Mouse (Mus musculus) limb, embryonic 15.5 days (tissue): Measurements from ENCODE around the gene Arpp21. TPM values are rescaled to one million over a fixed set of nuclear protein-coding genes. Genes with fewer than 3 reads are reported as not detected.
A peak's percentile ranks its signal among the peaks of the same experiment; 100 is the strongest.

Source experiments
- ATAC-seq: fragments of 200-750 bp; cut with Nextera tagmentation; 2 replicates; pipeline ENCODE4 v1.8.0; 2017; ENCODE audit warnings: low read depth, moderate TSS enrichment; ENCODE audit not compliant: insufficient number of reproducible peaks, low FRiP score, low TSS enrichment
- H3K27ac ChIP-seq: fragments of 300-500 bp; sonication (generic); 2 replicates; pipeline ENCODE4 v1.5.1; 2015; ENCODE audit warnings: moderate library complexity, mild to moderate bottlenecking, inconsistent platforms
- H3K27me3 ChIP-seq: fragments of 300-500 bp; sonication (generic); 2 replicates; pipeline ENCODE4 v1.6.1; 2015; ENCODE audit warnings: inconsistent platforms
- H3K36me3 ChIP-seq: fragments of 300-500 bp; sonication (generic); 2 replicates; pipeline ENCODE4 v1.6.1; 2015; ENCODE audit warnings: inconsistent platforms
- H3K4me1 ChIP-seq: fragments of 300-500 bp; sonication (generic); 2 replicates; pipeline ENCODE4 v1.6.1; 2015; ENCODE audit warnings: inconsistent platforms
- H3K4me2 ChIP-seq: fragments of 300-500 bp; sonication (generic); 2 replicates; pipeline ENCODE4 v1.6.1; 2015; ENCODE audit warnings: mild to moderate bottlenecking, inconsistent platforms
- H3K4me3 ChIP-seq: fragments of 300-500 bp; sonication (generic); 2 replicates; pipeline ENCODE4 v1.5.1; 2015; ENCODE audit warnings: mild to moderate bottlenecking, inconsistent platforms
- H3K9ac ChIP-seq: fragments of 300-500 bp; sonication (generic); 2 replicates; pipeline ENCODE4 v1.6.1; 2015; ENCODE audit warnings: inconsistent platforms
- H3K9me3 ChIP-seq: fragments of 300-500 bp; sonication (generic); 2 replicates; pipeline ENCODE4 v1.6.1; 2016; ENCODE audit warnings: inconsistent platforms
- WGBS: fragments of 180-500 bp; shearing (Covaris S2); methylation state at CpG from one replicate; pipeline ENCODE4 v1.1.7; 2015; 5-methylcytosine and 5-hydroxymethylcytosine counted together
- polyA plus RNA-seq: library from polyadenylated mRNA; unstranded; fragments of >200 nt; fragmentation: Nextera tagmentation; extraction: Ambion mirVana; gene quantifications from 2 replicates; pipeline ENCODE4 v1.2.1, GENCODE M21; 2015

Arpp21 gene
- polyA plus RNA-seq, 1 experiment from 2014 or later, result 13.1 TPM

DNA sequence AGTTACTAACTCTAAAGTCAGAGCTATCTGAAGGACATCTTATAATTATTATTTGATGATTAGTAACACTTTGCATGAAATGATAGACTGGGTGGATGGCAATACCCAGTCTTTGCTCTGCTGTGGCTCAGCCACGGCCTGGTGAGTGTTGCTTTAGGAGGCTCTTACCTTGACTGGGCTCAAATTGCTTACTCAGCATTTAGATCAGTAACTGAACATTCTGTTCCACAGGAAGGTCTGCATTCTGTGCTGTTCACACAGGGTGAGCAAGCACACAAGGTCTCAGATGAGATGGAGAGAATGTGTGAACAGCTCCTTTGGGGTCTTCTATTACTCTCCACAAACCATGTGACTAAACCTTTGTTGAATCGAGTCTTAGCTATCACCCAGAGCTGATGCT is 11.4 kb upstream of the Arpp21 start:
- WGBS, result 71% methylated on average over 2 of the region's 2 CpGs
- no peak overlapping the region for H3K4me2 ChIP-seq
- no peaks in the 10 kb centered on the region for H3K36me3 ChIP-seq
- H3K27me3 ChIP-seq, result no peaks in the 10 kb centered on the region
- ATAC-seq, result no peak
- H3K27ac ChIP-seq, result no peak overlapping the region
- no peak overlapping the region for H3K4me3 ChIP-seq
- no peak overlapping the region for H3K9ac ChIP-seq
- no peaks in the 10 kb centered on the region for H3K9me3 ChIP-seq
- H3K4me1 ChIP-seq, result no peaks in the 10 kb centered on the region

DNA sequence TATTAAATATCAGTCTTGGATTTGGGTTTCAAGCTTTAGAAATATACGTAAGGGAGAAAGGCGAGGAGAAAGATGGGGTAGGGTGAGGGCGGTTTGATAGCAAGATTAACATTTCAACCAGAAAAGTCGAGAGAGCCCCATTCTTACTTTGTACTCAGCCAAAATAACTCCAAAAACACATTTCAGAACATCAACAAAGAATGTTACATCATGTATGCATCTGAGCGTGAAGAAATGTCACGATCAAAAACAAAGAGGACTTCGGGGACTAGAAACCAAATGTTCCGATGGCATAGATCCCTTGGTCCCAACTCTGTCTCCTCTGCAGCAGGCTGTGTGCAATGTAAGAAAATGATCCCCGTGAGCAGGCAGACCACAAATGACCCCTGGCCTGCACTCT is 2.4 kb upstream of the Arpp21 start:
- no peak for ATAC-seq
- no peaks in the 10 kb centered on the region for H3K9me3 ChIP-seq
- WGBS, result 77% methylated on average over 9 of the region's 9 CpGs

DNA sequence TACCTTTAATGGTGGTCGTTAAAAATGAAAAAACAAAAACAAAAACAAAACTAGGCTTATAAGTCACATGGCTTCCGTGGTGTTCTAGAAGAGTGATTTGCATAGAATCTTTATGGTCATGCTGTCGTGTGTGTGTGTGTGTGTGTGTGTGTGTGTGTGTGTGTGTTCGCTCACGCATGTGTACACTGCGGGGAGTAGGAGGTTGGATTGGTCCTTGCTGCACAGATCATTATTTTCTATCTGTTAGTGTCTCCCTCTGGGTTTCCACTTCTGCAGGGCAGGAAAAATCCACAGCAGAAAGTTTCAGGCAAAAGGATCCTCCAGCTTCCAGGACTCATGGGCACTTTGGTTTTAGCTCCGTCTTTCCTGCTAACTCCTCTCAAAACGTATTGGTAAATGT is 813 bp upstream of the Arpp21 start:
- H3K27ac ChIP-seq, result no peak overlapping the region
- H3K4me1 ChIP-seq, result peaks cover 16% of the 10 kb centered on the region
- ATAC-seq, result no peak
- no peak overlapping the region for H3K4me2 ChIP-seq
- no peak overlapping the region for H3K4me3 ChIP-seq
- H3K9ac ChIP-seq, result no peak overlapping the region
- H3K36me3 ChIP-seq, result no peaks in the 10 kb centered on the region
- WGBS, result 83% methylated on average over 8 of the region's 8 CpGs
- H3K9me3 ChIP-seq, result no peaks in the 10 kb centered on the region
- H3K27me3 ChIP-seq, result peaks cover 61% of the 10 kb centered on the region

More for the DNA sequence above, 2.4 kb upstream of the Arpp21 start:
- Histone ChIP-seq H3K4me1 (peaks cover 16% of the 10 kb centered on the region), H3K9ac (no peak overlapping the region), H3K36me3 (no peaks in the 10 kb centered on the region), H3K4me3 (no peak overlapping the region), H3K27ac (no peak overlapping the region), H3K27me3 (peaks cover 54% of the 10 kb centered on the region), H3K4me2 (no peak overlapping the region)

- peak overlapping the region; percentile 79 for H3K4me2 ChIP-seq
- WGBS, result under 1% methylated on average over 44 of the region's 44 CpGs
- H3K4me1 ChIP-seq, result peaks cover 16% of the 10 kb centered on the region
- peak overlapping the region; percentile 41 for H3K4me3 ChIP-seq
- H3K27me3 ChIP-seq, result peaks cover 61% of the 10 kb centered on the region
- H3K36me3 ChIP-seq, result no peaks in the 10 kb centered on the region
- no peak overlapping the region for H3K27ac ChIP-seq
- no peaks in the 10 kb centered on the region for H3K9me3 ChIP-seq
- ATAC-seq, result peak; percentile 52; the same call in 1 of the 2 replicates
- H3K9ac ChIP-seq, result no peak overlapping the region
These were observed 570 bp downstream of the Arpp21 start for GRCm38 (mm10) chr9:112235041-112235695.

- H3K9ac ChIP-seq, result no peak overlapping the region
- ATAC-seq, result 0 out of 2 replicates have a peak, but pooled peaks have one; percentile 30
- peak overlapping the region; percentile 79 for H3K4me2 ChIP-seq
- no peaks in the 10 kb centered on the region for H3K9me3 ChIP-seq
- H3K27me3 ChIP-seq, result peaks cover 61% of the 10 kb centered on the region
- under 1% methylated on average over 24 of the region's 24 CpGs for WGBS
- peaks cover 16% of the 10 kb centered on the region for H3K4me1 ChIP-seq
- no peaks in the 10 kb centered on the region for H3K36me3 ChIP-seq
- peak overlapping the region; percentile 41 for H3K4me3 ChIP-seq
- no peak overlapping the region for H3K27ac ChIP-seq
These were observed 1.2 kb downstream of the Arpp21 start for GRCm38 (mm10) chr9:112234505-112235024.

GRCm38 (mm10) chr9:112233822-112234504 is 1.8 kb downstream of the Arpp21 start:
- Histone ChIP-seq H3K4me2 (peak overlapping the region; percentile 79), H3K9me3 (no peaks in the 10 kb centered on the region), H3K9ac (no peak overlapping the region), H3K27ac (no peak overlapping the region), H3K4me1 (peaks cover 16% of the 10 kb centered on the region), H3K27me3 (peaks cover 58% of the 10 kb centered on the region), H3K4me3 (peak overlapping the region; percentile 41), H3K36me3 (no peaks in the 10 kb centered on the region)
- WGBS, result 17% methylated on average over 12 of the region's 12 CpGs
- no peak for ATAC-seq

- H3K27me3 ChIP-seq, result peaks cover 52% of the 10 kb centered on the region
- no peak overlapping the region for H3K27ac ChIP-seq
- no peak overlapping the region for H3K4me3 ChIP-seq
- H3K9me3 ChIP-seq, result no peaks in the 10 kb centered on the region
- 61% methylated on average over 6 of the region's 6 CpGs for WGBS
- no peak overlapping the region for H3K4me2 ChIP-seq
- H3K36me3 ChIP-seq, result no peaks in the 10 kb centered on the region
- H3K9ac ChIP-seq, result no peak overlapping the region
- ATAC-seq, result no peak
- H3K4me1 ChIP-seq, result peaks cover 16% of the 10 kb centered on the region
These were observed 2.4 kb downstream of the Arpp21 start for GRCm38 (mm10) chr9:112233378-112233777.

- Histone ChIP-seq H3K4me2 (no peak overlapping the region), H3K9ac (no peak overlapping the region), H3K4me3 (no peak overlapping the region), H3K9me3 (no peaks in the 10 kb centered on the region), H3K27me3 (peaks cover 43% of the 10 kb centered on the region), H3K27ac (no peak overlapping the region), H3K4me1 (peaks cover 16% of the 10 kb centered on the region), H3K36me3 (no peaks in the 10 kb centered on the region)
- 62% methylated on average over 8 of the region's 8 CpGs for WGBS
- no peak for ATAC-seq
These were observed 3.7 kb downstream of the Arpp21 start for GRCm38 (mm10) chr9:112231935-112232575.

DNA sequence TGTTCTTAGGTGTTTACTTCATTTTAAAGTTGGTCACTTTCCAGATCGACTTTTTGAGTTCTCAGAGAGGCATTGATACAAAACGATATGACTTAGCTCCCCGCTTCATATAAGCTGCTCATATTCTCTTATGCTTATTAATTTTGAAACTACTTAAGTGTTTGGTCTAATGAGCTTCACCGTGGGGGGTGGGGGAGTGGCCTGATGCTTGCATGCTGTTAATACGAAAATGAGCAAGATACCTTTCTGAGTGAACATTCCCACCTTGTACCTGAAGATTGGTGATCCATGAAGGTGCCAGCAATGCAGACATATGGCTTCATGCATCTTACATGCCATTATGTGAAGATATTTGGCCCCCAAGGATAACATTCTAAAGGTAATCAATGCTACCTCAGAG is 4.4 kb downstream of the Arpp21 start:
- ATAC-seq, result no peak
- Histone ChIP-seq H3K9me3 (no peaks in the 10 kb centered on the region), H3K4me2 (no peak overlapping the region), H3K27me3 (peaks cover 37% of the 10 kb centered on the region), H3K27ac (no peak overlapping the region), H3K4me3 (no peak overlapping the region), H3K4me1 (peaks cover 16% of the 10 kb centered on the region), H3K36me3 (no peaks in the 10 kb centered on the region), H3K9ac (no peak overlapping the region)
- WGBS, result 80% methylated on average over 5 of the region's 5 CpGs

DNA sequence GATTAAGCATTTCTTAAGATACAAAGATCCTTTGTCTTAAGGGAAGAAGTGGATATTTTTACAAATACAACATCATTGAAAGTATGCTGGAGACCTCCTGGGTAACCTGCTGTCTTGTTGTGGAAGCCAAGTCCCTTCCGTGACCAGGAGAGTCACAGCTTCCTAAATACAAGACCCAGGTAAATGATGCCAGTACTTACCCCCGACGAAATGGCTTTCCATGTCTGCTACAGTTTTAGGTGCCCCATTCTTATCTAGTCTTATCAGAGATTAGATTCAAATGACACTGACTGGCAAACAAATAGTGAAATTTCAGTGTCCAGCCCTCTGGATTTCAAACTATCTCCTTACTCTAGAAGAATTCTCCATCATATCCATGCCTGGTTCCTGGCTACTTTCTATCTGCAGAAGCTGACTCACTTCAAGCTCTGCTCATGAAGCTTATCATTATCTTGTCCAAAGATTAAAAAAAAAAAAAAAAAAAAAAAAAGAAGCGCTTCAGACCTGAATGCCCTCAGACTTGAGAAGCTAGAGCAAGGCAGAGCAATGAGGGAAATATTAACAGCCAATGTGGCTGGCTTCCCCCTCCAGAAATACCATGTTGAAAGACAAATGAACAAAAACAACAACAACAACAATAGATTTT is 4.9 kb downstream of the Arpp21 start:
- H3K9me3 ChIP-seq, result no peaks in the 10 kb centered on the region
- peaks cover 33% of the 10 kb centered on the region for H3K27me3 ChIP-seq
- H3K36me3 ChIP-seq, result no peaks in the 10 kb centered on the region
- H3K9ac ChIP-seq, result no peak overlapping the region
- peaks cover 16% of the 10 kb centered on the region for H3K4me1 ChIP-seq
- no peak overlapping the region for H3K4me3 ChIP-seq
- no peak for ATAC-seq
- WGBS, result 77% methylated on average over 4 of the region's 4 CpGs
- H3K4me2 ChIP-seq, result no peak overlapping the region
- H3K27ac ChIP-seq, result no peak overlapping the region

DNA sequence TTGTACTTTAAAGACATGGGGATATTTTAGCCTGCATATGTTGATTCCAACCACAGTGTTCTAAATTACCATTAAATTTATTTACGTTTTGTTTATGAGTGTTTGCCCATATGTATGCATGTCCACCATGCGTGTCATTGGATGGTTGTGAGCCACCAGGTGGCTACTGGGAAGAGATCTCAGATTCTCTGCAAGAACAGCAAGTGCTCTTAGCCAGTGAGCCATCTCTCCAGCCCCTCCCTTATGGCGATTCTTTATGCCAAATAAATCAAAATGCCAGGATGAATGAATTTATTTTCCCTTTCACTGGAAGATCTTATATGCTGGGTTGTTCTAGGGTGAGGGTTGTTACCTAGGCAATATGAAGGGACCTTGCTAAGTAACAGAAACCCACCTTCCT is 7.3 kb downstream of the Arpp21 start:
- no peaks in the 10 kb centered on the region for H3K9me3 ChIP-seq
- H3K9ac ChIP-seq, result no peak overlapping the region
- no peak overlapping the region for H3K27ac ChIP-seq
- no peak for ATAC-seq
- H3K27me3 ChIP-seq, result peaks cover 10% of the 10 kb centered on the region
- no peak overlapping the region for H3K4me3 ChIP-seq
- no peaks in the 10 kb centered on the region for H3K36me3 ChIP-seq
- no peak overlapping the region for H3K4me2 ChIP-seq
- 75% methylated on average over 3 of the region's 3 CpGs for WGBS
- H3K4me1 ChIP-seq, result no peaks in the 10 kb centered on the region
